Mouse (Mus musculus) thymus, adult 2 months (tissue): ENCODE results near the gene Apip.

Experiments used
- CTCF ChIP-seq: fragments of 200-500 bp; IDR thresholded peaks from 2 replicates; pipeline ENCODE4 v1.5.1; 2012; ENCODE audit warnings: mild to moderate bottlenecking, control low read depth, low read length, moderate library complexity, borderline replicate concordance; ENCODE audit not compliant: control insufficient read depth, poor library complexity, insufficient read depth; ENCODE audit errors: extremely low read depth
- POLR2A ChIP-seq: fragments of 200-500 bp; IDR thresholded peaks from 2 replicates; pipeline ENCODE4 v1.6.1; 2012; ENCODE audit warnings: mild to moderate bottlenecking, low read length, control low read depth, moderate library complexity; ENCODE audit not compliant: control insufficient read depth, poor library complexity, insufficient read depth; ENCODE audit errors: extremely low read depth

- TF ChIP-seq CTCF (no peak), POLR2A (no peak)
These were observed 14.6 kb downstream of the Apip start for GRCm38 (mm10) chr2:103088099-103088498.
